Mouse (Mus musculus) CD4-positive, CD25-positive, alpha-beta regulatory T cell, adult 4 months (primary cell): ENCODE measurements around the gene Gm37419. TPM values are rescaled to one million over a fixed set of nuclear protein-coding genes. Genes with fewer than 3 reads are reported as not detected.

Experiments
- ATAC-seq: one replicate; pipeline ENCODE4 v1.8.0; 2017
- polyA plus RNA-seq, 2 experiments: library from polyadenylated mRNA; unstranded; fragments of 100-300 nt; shearing (Covaris generic); gene quantifications; one replicate each; pipeline ENCODE4 v1.2.1; 2017

Gene Gm37419
- polyA plus RNA-seq, 2 experiments from 2014 or later: not detected

- peak; percentile 82 for ATAC-seq
Observed at GRCm38 (mm10) chr16:23997228-23997627, 8.9 kb downstream of the Gm37419 start.

GRCm38 (mm10) chr16:23997912-23998311, 9.6 kb downstream of the Gm37419 start:
- peak; percentile 52 for ATAC-seq

- ATAC-seq: no peak
Observed at GRCm38 (mm10) chr16:24005928-24006327, 17.6 kb downstream of the Gm37419 start.

- ATAC-seq: no peak
Observed at GRCm38 (mm10) chr16:24009891-24010290, 21.6 kb downstream of the Gm37419 start.

GRCm38 (mm10) chr16:24011306-24011705, 23.0 kb downstream of the Gm37419 start:
- ATAC-seq: no peak

GRCm38 (mm10) chr16:24012066-24012465, 23.8 kb downstream of the Gm37419 start:
- ATAC-seq: no peak

GRCm38 (mm10) chr16:24014378-24014777, 26.1 kb downstream of the Gm37419 start:
- no peak for ATAC-seq

- ATAC-seq: no peak
Observed at GRCm38 (mm10) chr16:24016273-24016672, 28.0 kb downstream of the Gm37419 start.

GRCm38 (mm10) chr16:24016742-24017141, 28.5 kb downstream of the Gm37419 start:
- ATAC-seq: no peak

- no peak for ATAC-seq
Observed at GRCm38 (mm10) chr16:24021722-24022121, 33.4 kb downstream of the Gm37419 start.

- no peak for ATAC-seq
Observed at GRCm38 (mm10) chr16:24022605-24023004, 34.3 kb downstream of the Gm37419 start.

- no peak for ATAC-seq
Observed at GRCm38 (mm10) chr16:24025442-24025841, 37.2 kb downstream of the Gm37419 start.

- ATAC-seq: no peak
Observed at GRCm38 (mm10) chr16:24029965-24030672, 41.8 kb downstream of the Gm37419 start.

- no peak for ATAC-seq
Observed at GRCm38 (mm10) chr16:24033259-24033658, 45.0 kb downstream of the Gm37419 start.

GRCm38 (mm10) chr16:24034450-24034849, 46.2 kb downstream of the Gm37419 start:
- ATAC-seq: no peak

GRCm38 (mm10) chr16:24035767-24036166, 47.5 kb downstream of the Gm37419 start:
- ATAC-seq: no peak

GRCm38 (mm10) chr16:24036398-24036797, 48.1 kb downstream of the Gm37419 start:
- no peak for ATAC-seq

Other genes starting within 250 kb of the Gm37419 start
- not detected for gene Sst, start 97.5 kb upstream of the Gm37419 start, polyA plus RNA-seq
- gene Rtp2, start 56.1 kb upstream of the Gm37419 start, polyA plus RNA-seq: under 1 TPM; 0.13 to 0.33 TPM
- 10 to 100 TPM in 1 of 2 experiments, 1 to 10 TPM in 1; 6.2 to 23.8 TPM for gene Bcl6, start 370 bp downstream of the Gm37419 start, polyA plus RNA-seq